Mouse (Mus musculus): ENCODE measurements around the gene Pdik1l.

GRCm38 (mm10) chr4:134288397-134289256 lies 932 bp upstream of the Pdik1l start:
- TF ChIP-seq POLR2A (IDR thresholded peaks at IDR 0.05; ENCODE audit: insufficient read depth, low read depth, low read length) = no peak
- TF ChIP-seq CTCF (IDR thresholded peaks at IDR 0.05) = no peak
- no peak for TF ChIP-seq EP300 (IDR thresholded peaks at IDR 0.05; ENCODE audit: insufficient read depth, low read depth, low read length)

Data from heart, adult 2 months (tissue).